Mouse (Mus musculus) heart, adult 2 months (tissue): Measurements from ENCODE around the gene Gm13023. TPM values are rescaled to one million over a fixed set of nuclear protein-coding genes. Genes with fewer than 3 reads are reported as not detected.
"Not testable (repeated sequence)": the region's sequence is repeated elsewhere in the genome, so short reads cannot be mapped to it uniquely, and the experiment has no call there.

Experiments
- DNase-seq, 2 experiments: peaks; one replicate each; pipeline ENCODE4 v3.0.0; 2021
- H3K27ac ChIP-seq: fragments of 200-600 bp; 2 replicates; pipeline ENCODE4 v1.8.1; 2022
- H3K27me3 ChIP-seq: fragments of 200-500 bp; 2 replicates; pipeline ENCODE4 v1.6.1; 2012; ENCODE audit warnings: mild to moderate bottlenecking, low read length, inconsistent platforms, mixed read lengths; ENCODE audit not compliant: control insufficient read depth, insufficient read depth
- H3K36me3 ChIP-seq: fragments of 200-500 bp; 2 replicates; pipeline ENCODE4 v1.6.1; 2012; ENCODE audit warnings: low read length, inconsistent platforms; ENCODE audit not compliant: control insufficient read depth, insufficient read depth
- H3K4me1 ChIP-seq: fragments of 200-500 bp; 2 replicates; pipeline ENCODE4 v1.6.1; 2011; ENCODE audit warnings: low read length; ENCODE audit not compliant: control insufficient read depth, insufficient read depth
- H3K4me3 ChIP-seq: fragments of 200-600 bp; 2 replicates; pipeline ENCODE4 v1.8.1; 2022
- H3K79me2 ChIP-seq: fragments of 200-500 bp; replicated peaks from 2 replicates; pipeline ENCODE4 v1.6.1; 2012; ENCODE audit warnings: mild to moderate bottlenecking, inconsistent platforms, low read length, moderate library complexity, mixed read lengths; ENCODE audit not compliant: control insufficient read depth, insufficient read depth
- H3K9ac ChIP-seq: fragments of 200-500 bp; 2 replicates; pipeline ENCODE4 v1.6.1; 2012; ENCODE audit warnings: low read depth, mild to moderate bottlenecking, control low read depth, inconsistent platforms, low read length, mixed read lengths
- CTCF ChIP-seq: fragments of 200-600 bp; IDR thresholded peaks from 2 replicates; pipeline ENCODE4 v1.8.1; 2022; ENCODE audit warnings: antibody characterized with exemption, mild to moderate bottlenecking, moderate library complexity
- EP300 ChIP-seq: fragments of 200-500 bp; IDR thresholded peaks from 2 replicates; pipeline ENCODE4 v1.6.1; 2011; ENCODE audit warnings: low read depth, low read length, control low read depth; ENCODE audit not compliant: insufficient read depth
- POLR2A ChIP-seq: fragments of 200-500 bp; IDR thresholded peaks from 2 replicates; pipeline ENCODE4 v1.6.1; 2011; ENCODE audit warnings: mild to moderate bottlenecking, low read depth, low read length, control low read depth; ENCODE audit not compliant: insufficient read depth
- WGBS: fragments of 180-500 bp; shearing (Covaris S2); methylation state at CpG from one replicate; pipeline ENCODE4 v1.1.7; 2018; 5-methylcytosine and 5-hydroxymethylcytosine counted together
- intact Hi-C: fragments of 180-260 bp; cut with DNase I; formaldehyde crosslinking; loops from one replicate; pipeline ENCODE4 v1.15.1; 2025
- long read RNA-seq: library from polyadenylated mRNA; stranded (forward); transcript quantifications from one replicate; pipeline ENCODE4 v2.0.0, GENCODE M21; 2021
- polyA plus RNA-seq: library from polyadenylated mRNA; depleted of rRNA; stranded (reverse); fragments of >200 nt; gene quantifications from 2 replicates; pipeline ENCODE4 v1.2.3, GENCODE M21; 2012; rRNA removed
- total RNA-seq, 2 experiments: library from RNA; stranded (reverse); gene quantifications; 2 replicates each; pipeline ENCODE4 v1.2.3; 2021

Gm13023 gene
- total RNA-seq (not detected), polyA plus RNA-seq (not detected in 2 replicates)
- long read RNA-seq = 0 reads

- H3K27ac ChIP-seq, DNase-seq, H3K9ac ChIP-seq, H3K27me3 ChIP-seq, intact Hi-C loops, H3K4me1 ChIP-seq, H3K36me3 ChIP-seq, H3K79me2 ChIP-seq, H3K4me3 ChIP-seq: not testable (repeated sequence)
- 83% methylated on average over 3 of the region's 3 CpGs for WGBS
Observed at GRCm38 (mm10) chr4:143789052-143789451, at the start of gene Gm13023. TSS of gene Gm13023 (plus strand) at chr4:143789352.

- WGBS = 57% methylated on average over 2 of the region's 2 CpGs
- H3K27me3 ChIP-seq = no peaks in the 10 kb centered on the region
- DNase-seq = no peak
- H3K4me3 ChIP-seq = no peak within 1 kb of the TSS
- TF ChIP-seq CTCF = no peak
- no peak for TF ChIP-seq POLR2A
- TF ChIP-seq EP300 = no peak
- no peak within 1 kb of the TSS for H3K27ac ChIP-seq
- H3K79me2 ChIP-seq = no peaks in the 10 kb centered on the region
- no peaks in the 10 kb centered on the region for H3K36me3 ChIP-seq
- intact Hi-C loops = loop anchor here (10.0 kb wide), 1 partner anchor 379 kb away; the partner anchor contains the start of gene Oog2
- no peak within 1 kb of the TSS for H3K9ac ChIP-seq
- no peaks in the 10 kb centered on the region for H3K4me1 ChIP-seq
Observed at GRCm38 (mm10) chr4:143815993-143816392, 26.8 kb downstream of the Gm13023 start, which contains the start of gene Gm13084. TSS of gene Gm13084 (minus strand) at chr4:143816093.

Other genes with a start within 250 kb of the Gm13023 start
- gene BC080695, start 237.7 kb upstream of the Gm13023 start, total RNA-seq = not detected
- not detected in 2 replicates for gene BC080695, start 237.7 kb upstream of the Gm13023 start, polyA plus RNA-seq
- gene Gm13057, start 237.6 kb upstream of the Gm13023 start, total RNA-seq = not detected
- not detected in 2 replicates for gene Gm13057, start 237.6 kb upstream of the Gm13023 start, polyA plus RNA-seq
- gene Gm13083, start 174.3 kb upstream of the Gm13023 start, total RNA-seq = not detected
- not detected in 2 replicates for gene Gm13083, start 174.3 kb upstream of the Gm13023 start, polyA plus RNA-seq
- not detected for gene Gm13088, start 132.1 kb upstream of the Gm13023 start, total RNA-seq
- not detected in 2 replicates for gene Gm13088, start 132.1 kb upstream of the Gm13023 start, polyA plus RNA-seq
- not detected for gene Gm13089, start 86.6 kb upstream of the Gm13023 start, total RNA-seq
- not detected in 2 replicates for gene Gm13089, start 86.6 kb upstream of the Gm13023 start, polyA plus RNA-seq
- gene Gm13078, start 69.9 kb upstream of the Gm13023 start, total RNA-seq = not detected
- not detected in 2 replicates for gene Gm13078, start 69.9 kb upstream of the Gm13023 start, polyA plus RNA-seq
- gene Gm13084, start 26.7 kb downstream of the Gm13023 start, total RNA-seq = not detected
- gene Gm13084, start 26.7 kb downstream of the Gm13023 start, polyA plus RNA-seq = not detected in 2 replicates
- gene Gm13103, start 57.1 kb downstream of the Gm13023 start, total RNA-seq = not detected
- not detected in 2 replicates for gene Gm13103, start 57.1 kb downstream of the Gm13023 start, polyA plus RNA-seq
- not detected for gene Pramef6, start 111.0 kb downstream of the Gm13023 start, total RNA-seq
- gene Pramef6, start 111.0 kb downstream of the Gm13023 start, polyA plus RNA-seq = not detected in 2 replicates
- gene Pramef25, start 161.7 kb downstream of the Gm13023 start, total RNA-seq = not detected
- not detected in 2 replicates for gene Pramef25, start 161.7 kb downstream of the Gm13023 start, polyA plus RNA-seq
- not detected for gene Gm13101, start 177.6 kb downstream of the Gm13023 start, total RNA-seq
- not detected in 2 replicates for gene Gm13101, start 177.6 kb downstream of the Gm13023 start, polyA plus RNA-seq
- gene Pramef17, start 205.0 kb downstream of the Gm13023 start, total RNA-seq = not detected
- gene Pramef17, start 205.0 kb downstream of the Gm13023 start, polyA plus RNA-seq = not detected in 2 replicates